Mouse (Mus musculus) liver, postnatal 0 days (tissue): ENCODE measurements around the gene Lcmt1. TPM values are rescaled to one million over a fixed set of nuclear protein-coding genes. Genes with fewer than 3 reads are reported as not detected.

ENCODE experiments used
- ATAC-seq: fragments of 200-750 bp; cut with Nextera tagmentation; 2 replicates; pipeline ENCODE4 v1.8.0; 2017; ENCODE audit warnings: mild to moderate bottlenecking, moderate library complexity
- DNase-seq: peaks from one replicate; pipeline ENCODE4 v3.0.0-alpha.2; 2016
- H3K27ac ChIP-seq: fragments of 300-500 bp; sonication (generic); 2 replicates; pipeline ENCODE4 v1.5.1; 2014; ENCODE audit warnings: antibody characterized with exemption, moderate library complexity, mild to moderate bottlenecking, low read depth
- H3K27me3 ChIP-seq: fragments of 300-500 bp; sonication (generic); 2 replicates; pipeline ENCODE4 v1.6.1; 2014; ENCODE audit warnings: low read length, control low read depth, mixed read lengths; ENCODE audit not compliant: insufficient read depth
- H3K36me3 ChIP-seq: fragments of 300-500 bp; sonication (generic); replicated peaks from 2 replicates; pipeline ENCODE4 v1.6.1; 2014; ENCODE audit warnings: mild to moderate bottlenecking, control low read depth, low read length, moderate library complexity, mixed read lengths; ENCODE audit not compliant: insufficient read depth
- H3K4me1 ChIP-seq: fragments of 300-500 bp; sonication (generic); 2 replicates; pipeline ENCODE4 v1.6.1; 2014; ENCODE audit warnings: antibody characterized with exemption, mild to moderate bottlenecking, control low read depth; ENCODE audit not compliant: insufficient read depth
- H3K4me2 ChIP-seq: fragments of 300-500 bp; sonication (generic); 2 replicates; pipeline ENCODE4 v1.6.1; 2014; ENCODE audit warnings: low read depth, mild to moderate bottlenecking, low read length, moderate library complexity, mixed read lengths
- H3K4me3 ChIP-seq: fragments of 300-500 bp; sonication (generic); 2 replicates; pipeline ENCODE4 v1.5.1; 2014; ENCODE audit warnings: low read depth, low read length
- H3K9ac ChIP-seq: fragments of 300-500 bp; sonication (generic); replicated peaks from 2 replicates; pipeline ENCODE4 v1.6.1; 2014; ENCODE audit warnings: mild to moderate bottlenecking, moderate library complexity
- H3K9me3 ChIP-seq: fragments of 300-500 bp; sonication (generic); 2 replicates; pipeline ENCODE4 v1.6.1; 2016; ENCODE audit warnings: mild to moderate bottlenecking, control low read depth, low read length, mixed read lengths
- CTCF ChIP-seq: sonication (generic); IDR thresholded peaks from 2 replicates; pipeline ENCODE4 v1.5.1; 2016; ENCODE audit warnings: antibody characterized with exemption, low read depth
- EP300 ChIP-seq: IDR thresholded peaks from 2 replicates; pipeline ENCODE4 v1.6.1; 2016; ENCODE audit warnings: antibody characterized with exemption, low read depth, mild to moderate bottlenecking
- WGBS: fragments of 180-500 bp; shearing (Covaris S2); extraction: QIAGEN DNeasy Blood & Tissue Kit; methylation state at CpG from one replicate; pipeline ENCODE4 v1.1.7; 2014; ENCODE audit not compliant: insufficient replicate concordance; 5-methylcytosine and 5-hydroxymethylcytosine counted together
- polyA plus RNA-seq: library from polyadenylated mRNA; unstranded; fragments of >200 nt; fragmentation: Nextera tagmentation; extraction: Ambion mirVana; gene quantifications from 2 replicates; pipeline ENCODE4 v1.2.1, GENCODE M21; 2015

The Lcmt1 gene
- polyA plus RNA-seq, 1 experiment from 2014 or later = 10.8 TPM

- no peak for ATAC-seq
- 84% methylated on average over 6 of the region's 6 CpGs for WGBS
Measured at GRCm38 (mm10) chr7:123389686-123390280, 20.2 kb downstream of the Lcmt1 start.

GRCm38 (mm10) chr7:123394271-123394670 lies 24.7 kb downstream of the Lcmt1 start:
- H3K4me3 ChIP-seq = no peak overlapping the region
- no peak for TF ChIP-seq EP300
- no peak for TF ChIP-seq CTCF
- no peak overlapping the region for H3K4me2 ChIP-seq
- H3K9me3 ChIP-seq = no peaks in the 10 kb centered on the region
- WGBS = 70% methylated on average over 6 of the region's 6 CpGs
- no peaks in the 10 kb centered on the region; the same call in 1 of the 2 replicates for H3K36me3 ChIP-seq
- DNase-seq (no peak), ATAC-seq (no peak)
- H3K9ac ChIP-seq = no peak overlapping the region; the same call in 1 of the 2 replicates
- H3K27ac ChIP-seq = no peak overlapping the region
- H3K27me3 ChIP-seq = no peaks in the 10 kb centered on the region
- H3K4me1 ChIP-seq = peaks cover 3% of the 10 kb centered on the region; the same call in 1 of the 2 replicates

More at GRCm38 (mm10) chr7:123389686-123390280, 20.2 kb downstream of the Lcmt1 start:
- TF ChIP-seq CTCF (no peak), EP300 (no peak)
- peaks cover 4% of the 10 kb centered on the region; the same call in 1 of the 2 replicates for H3K36me3 ChIP-seq
- H3K4me1 ChIP-seq = peaks cover 7% of the 10 kb centered on the region
- no peak overlapping the region for H3K27ac ChIP-seq
- H3K9me3 ChIP-seq = no peaks in the 10 kb centered on the region
- H3K27me3 ChIP-seq = no peaks in the 10 kb centered on the region
- no peak overlapping the region for H3K4me3 ChIP-seq
- H3K9ac ChIP-seq = no peak overlapping the region
- H3K4me2 ChIP-seq = no peak overlapping the region
- DNase-seq = no peak

- Histone ChIP-seq H3K4me2 (no peak overlapping the region), H3K9ac (no peak overlapping the region), H3K36me3 (0 out of 2 replicates have a peak, but pooled peaks cover 5% of the 10 kb centered on the region), H3K27me3 (no peaks in the 10 kb centered on the region), H3K4me3 (no peak overlapping the region), H3K27ac (no peak overlapping the region), H3K9me3 (no peaks in the 10 kb centered on the region), H3K4me1 (peaks cover 3% of the 10 kb centered on the region; the same call in 1 of the 2 replicates)
- no peak for TF ChIP-seq CTCF
- ATAC-seq (no peak), DNase-seq (no peak)
- 90% methylated on average over 5 of the region's 5 CpGs for WGBS
Measured at GRCm38 (mm10) chr7:123396900-123397299, 27.3 kb downstream of the Lcmt1 start.

GRCm38 (mm10) chr7:123397369-123397768 lies 27.8 kb downstream of the Lcmt1 start:
- Histone ChIP-seq H3K9ac (no peak overlapping the region), H3K9me3 (no peaks in the 10 kb centered on the region), H3K4me3 (no peak overlapping the region), H3K27me3 (no peaks in the 10 kb centered on the region), H3K27ac (no peak overlapping the region), H3K4me1 (peaks cover 3% of the 10 kb centered on the region; the same call in 1 of the 2 replicates), H3K4me2 (no peak overlapping the region), H3K36me3 (peaks cover 8% of the 10 kb centered on the region)
- no peak for TF ChIP-seq CTCF
- TF ChIP-seq EP300 = no peak
- DNase-seq (no peak), ATAC-seq (no peak)
- 69% methylated on average over 8 of the region's 8 CpGs for WGBS

GRCm38 (mm10) chr7:123397931-123398330 lies 28.3 kb downstream of the Lcmt1 start:
- Histone ChIP-seq H3K4me3 (no peak overlapping the region), H3K4me1 (peaks cover 3% of the 10 kb centered on the region; the same call in 1 of the 2 replicates), H3K27me3 (no peaks in the 10 kb centered on the region), H3K27ac (no peak overlapping the region), H3K36me3 (peaks cover 14% of the 10 kb centered on the region), H3K9ac (no peak overlapping the region), H3K9me3 (no peaks in the 10 kb centered on the region), H3K4me2 (no peak overlapping the region)
- 80% methylated on average over 8 of the region's 8 CpGs for WGBS
- ATAC-seq (no peak), DNase-seq (no peak)
- TF ChIP-seq CTCF (no peak), EP300 (no peak)

GRCm38 (mm10) chr7:123398828-123399227 lies 29.2 kb downstream of the Lcmt1 start:
- Histone ChIP-seq H3K27ac (no peak overlapping the region), H3K4me1 (peaks cover 3% of the 10 kb centered on the region; the same call in 1 of the 2 replicates), H3K9me3 (no peaks in the 10 kb centered on the region), H3K4me2 (no peak overlapping the region), H3K27me3 (no peaks in the 10 kb centered on the region), H3K9ac (no peak overlapping the region), H3K4me3 (no peak overlapping the region), H3K36me3 (peaks cover 17% of the 10 kb centered on the region)
- WGBS = 22% methylated on average over 7 of the region's 7 CpGs
- ATAC-seq (peak; percentile 59; the same call in 1 of the 2 replicates), DNase-seq (peak; percentile 61)
- TF ChIP-seq CTCF = peak; percentile 89
- TF ChIP-seq EP300 = no peak
